Mouse (Mus musculus): Measurements from ENCODE around the gene Rsrp1. TPM values are rescaled to one million over a fixed set of nuclear protein-coding genes. Genes with fewer than 3 reads are reported as not detected.

Rsrp1 gene
- 202 TPM for polyA plus RNA-seq (2017; shearing (Covaris generic))

GRCm38 (mm10) chr4:134923258-134924018 lies at the start of gene Rsrp1:
TSS of gene Rsrp1 (plus strand) at chr4:134923592.

GRCm38 (mm10) chr4:134914864-134915209 lies 8.6 kb upstream of the Rsrp1 start, which contains the start of gene Tmem50a:
TSS of gene Tmem50a (minus strand) at chr4:134915024.

GRCm38 (mm10) chr4:134930684-134931481 lies 7.5 kb downstream of the Rsrp1 start, which contains the start of gene Syf2:
TSS of gene Syf2 (plus strand) at chr4:134930898.

Other genes with a start within 250 kb of the Rsrp1 start
- gene Man1c1, start 219.3 kb upstream of the Rsrp1 start, polyA plus RNA-seq (2017; shearing (Covaris generic)) = 1.1 TPM
- gene Ldlrap1, start 155.6 kb upstream of the Rsrp1 start, polyA plus RNA-seq (2017; shearing (Covaris generic)) = 43.7 TPM
- 4.4 TPM for gene Maco1, start 70.2 kb upstream of the Rsrp1 start, polyA plus RNA-seq (2017; shearing (Covaris generic))
- gene Rhd, start 59.1 kb upstream of the Rsrp1 start, polyA plus RNA-seq (2017; shearing (Covaris generic)) = 2.4 TPM
- gene Tmem50a, start 8.6 kb upstream of the Rsrp1 start, polyA plus RNA-seq (2017; shearing (Covaris generic)) = 473 TPM
- gene Syf2, start 7.3 kb downstream of the Rsrp1 start, polyA plus RNA-seq (2017; shearing (Covaris generic)) = 197 TPM
- gene Runx3, start 197.1 kb downstream of the Rsrp1 start, polyA plus RNA-seq (2017; shearing (Covaris generic)) = 8.1 TPM

Measured in activated CD4-positive, CD25-positive, alpha-beta regulatory T cell, adult 9 weeks (primary cell).